Mouse (Mus musculus) lung, adult 2 months (tissue): ENCODE measurements at regions not wholly inside any gene's neighbourhood (a gene's known extent, or its start where the extent isn't known, plus 50 kb on each side); places are given as distances from the start of the nearest gene placed in this dataset.

Experiments
- CTCF ChIP-seq: fragments of 200-500 bp; IDR thresholded peaks from 2 replicates; pipeline ENCODE4 v1.5.1; 2011; ENCODE audit warnings: mild to moderate bottlenecking, low read length, control low read depth; ENCODE audit not compliant: insufficient read depth
- POLR2A ChIP-seq: fragments of 200-500 bp; IDR thresholded peaks from 2 replicates; pipeline ENCODE4 v1.6.1; 2011; ENCODE audit warnings: low read depth, mild to moderate bottlenecking, control low read depth, low read length, borderline replicate concordance; ENCODE audit errors: extremely low read depth

DNA sequence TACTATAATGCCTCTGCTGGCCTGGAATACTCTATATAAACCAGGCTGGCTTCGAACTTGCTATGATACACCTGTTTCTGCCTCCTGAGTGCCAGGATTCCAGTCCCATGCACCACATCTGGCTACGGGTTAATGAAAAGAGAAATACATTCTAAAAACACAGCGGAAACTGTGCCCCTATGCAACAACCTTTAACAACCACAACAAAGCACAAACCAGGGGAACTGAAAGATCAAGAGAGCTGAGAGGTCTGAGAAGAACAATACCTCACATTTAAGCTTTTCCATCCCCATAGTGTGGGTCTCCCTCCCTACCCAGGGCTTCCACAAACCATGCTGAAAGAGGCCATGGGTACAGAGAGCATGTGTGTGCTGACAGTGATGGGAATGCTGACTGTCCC, 501.0 kb upstream of the Kif2a start:
- no peak for TF ChIP-seq CTCF
- no peak for TF ChIP-seq POLR2A
